Mouse (Mus musculus) heart, adult 2 months (tissue): ENCODE results near the gene Gfap. TPM values are rescaled to one million over a fixed set of nuclear protein-coding genes. Genes with fewer than 3 reads are reported as not detected.

Experiments
- DNase-seq, 2 experiments: peaks; one replicate each; pipeline ENCODE4 v3.0.0; 2021
- H3K27ac ChIP-seq: fragments of 200-600 bp; 2 replicates; pipeline ENCODE4 v1.8.1; 2022
- H3K27me3 ChIP-seq: fragments of 200-500 bp; 2 replicates; pipeline ENCODE4 v1.6.1; 2012; ENCODE audit warnings: mild to moderate bottlenecking, low read length, inconsistent platforms, mixed read lengths; ENCODE audit not compliant: control insufficient read depth, insufficient read depth
- H3K36me3 ChIP-seq: fragments of 200-500 bp; 2 replicates; pipeline ENCODE4 v1.6.1; 2012; ENCODE audit warnings: low read length, inconsistent platforms; ENCODE audit not compliant: control insufficient read depth, insufficient read depth
- H3K4me1 ChIP-seq: fragments of 200-500 bp; 2 replicates; pipeline ENCODE4 v1.6.1; 2011; ENCODE audit warnings: low read length; ENCODE audit not compliant: control insufficient read depth, insufficient read depth
- H3K4me3 ChIP-seq: fragments of 200-600 bp; 2 replicates; pipeline ENCODE4 v1.8.1; 2022
- H3K79me2 ChIP-seq: fragments of 200-500 bp; replicated peaks from 2 replicates; pipeline ENCODE4 v1.6.1; 2012; ENCODE audit warnings: mild to moderate bottlenecking, inconsistent platforms, low read length, moderate library complexity, mixed read lengths; ENCODE audit not compliant: control insufficient read depth, insufficient read depth
- H3K9ac ChIP-seq: fragments of 200-500 bp; 2 replicates; pipeline ENCODE4 v1.6.1; 2012; ENCODE audit warnings: low read depth, mild to moderate bottlenecking, control low read depth, inconsistent platforms, low read length, mixed read lengths
- CTCF ChIP-seq: fragments of 200-600 bp; IDR thresholded peaks from 2 replicates; pipeline ENCODE4 v1.8.1; 2022; ENCODE audit warnings: antibody characterized with exemption, mild to moderate bottlenecking, moderate library complexity
- EP300 ChIP-seq: fragments of 200-500 bp; IDR thresholded peaks from 2 replicates; pipeline ENCODE4 v1.6.1; 2011; ENCODE audit warnings: low read depth, low read length, control low read depth; ENCODE audit not compliant: insufficient read depth
- POLR2A ChIP-seq: fragments of 200-500 bp; IDR thresholded peaks from 2 replicates; pipeline ENCODE4 v1.6.1; 2011; ENCODE audit warnings: mild to moderate bottlenecking, low read depth, low read length, control low read depth; ENCODE audit not compliant: insufficient read depth
- WGBS: fragments of 180-500 bp; shearing (Covaris S2); methylation state at CpG from one replicate; pipeline ENCODE4 v1.1.7; 2018; 5-methylcytosine and 5-hydroxymethylcytosine counted together
- intact Hi-C: fragments of 180-260 bp; cut with DNase I; formaldehyde crosslinking; loops from one replicate; pipeline ENCODE4 v1.15.1; 2025
- polyA plus RNA-seq: library from polyadenylated mRNA; depleted of rRNA; stranded (reverse); fragments of >200 nt; gene quantifications from 2 replicates; pipeline ENCODE4 v1.2.3, GENCODE M21; 2012; rRNA removed
- total RNA-seq, 2 experiments: library from RNA; stranded (reverse); gene quantifications; 2 replicates each; pipeline ENCODE4 v1.2.3; 2021

The Gfap gene
- total and polyA plus RNA-seq, 3 experiments, result 0.08 to 0.30 (median 0.18) TPM

DNA sequence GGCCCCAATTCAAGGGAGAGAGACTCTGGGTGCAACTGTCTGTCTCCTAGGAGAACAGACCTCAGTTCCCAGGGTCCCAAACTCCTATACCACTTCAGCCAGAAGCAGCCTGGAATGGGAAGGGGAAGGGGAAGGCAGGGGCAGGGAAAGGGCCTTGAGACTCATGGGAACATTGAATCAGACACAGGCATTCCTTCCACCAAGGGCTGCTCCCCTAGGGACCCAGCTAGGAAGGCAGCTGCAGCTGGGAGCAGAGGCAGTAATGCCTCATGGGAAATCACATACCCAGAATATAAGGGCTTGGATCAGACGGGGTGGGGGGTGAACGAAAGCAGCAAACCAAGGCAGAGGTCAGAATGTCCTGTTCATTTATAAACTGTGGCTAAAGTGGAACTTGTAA lies 62.6 kb downstream of the Gfap start:
- WGBS, result 77% methylated on average over 2 of the region's 2 CpGs
- no peaks in the 10 kb centered on the region for H3K36me3 ChIP-seq
- no peak overlapping the region for H3K4me3 ChIP-seq
- H3K27ac ChIP-seq, result peak overlapping the region; percentile 64
- TF ChIP-seq POLR2A, result 0 out of 2 replicates have a peak, but pooled peaks have one; percentile 12
- TF ChIP-seq EP300, result 0 out of 2 replicates have a peak, but pooled peaks have one; percentile 44
- peak; percentile 22 for TF ChIP-seq CTCF
- H3K79me2 ChIP-seq, result no peaks in the 10 kb centered on the region
- DNase-seq, result peak; percentile 34 to 57
- intact Hi-C loops, result no loop called here
- no peak overlapping the region for H3K9ac ChIP-seq
- no peaks in the 10 kb centered on the region for H3K4me1 ChIP-seq
- no peaks in the 10 kb centered on the region for H3K27me3 ChIP-seq

DNA sequence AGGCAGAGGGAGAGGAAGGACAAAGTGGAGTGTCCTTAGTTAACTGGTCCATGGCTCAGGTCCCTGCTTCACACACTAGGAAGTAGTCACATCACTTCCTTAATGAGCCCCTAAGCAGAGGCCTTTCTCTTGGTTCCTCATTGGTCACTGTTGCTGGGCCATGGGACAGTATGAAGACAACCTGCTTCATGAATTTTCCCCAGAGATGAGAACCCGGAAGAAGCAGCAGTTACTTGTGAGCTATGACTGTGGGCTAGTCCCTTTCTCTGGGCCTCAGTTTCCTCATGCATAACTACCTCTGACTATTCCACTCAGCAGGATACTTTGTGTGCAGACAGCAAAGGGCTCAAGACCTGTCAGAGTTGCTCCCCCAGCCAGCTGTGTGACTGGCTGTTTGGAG lies 63.3 kb downstream of the Gfap start:
- no peak for DNase-seq
- Histone ChIP-seq H3K9ac (peak overlapping the region; percentile 7; the same call in 1 of the 2 replicates), H3K27ac (peak overlapping the region; percentile 64), H3K36me3 (no peaks in the 10 kb centered on the region), H3K4me3 (no peak overlapping the region), H3K79me2 (no peaks in the 10 kb centered on the region), H3K27me3 (no peaks in the 10 kb centered on the region), H3K4me1 (no peaks in the 10 kb centered on the region)
- 88% methylated on average over 1 of the region's 1 CpGs for WGBS
- TF ChIP-seq EP300 (no peak), CTCF (no peak), POLR2A (no peak)
- intact Hi-C loops, result no loop called here

Other genes with a start within 250 kb of the Gfap start
- not detected for gene Meioc, start 237.2 kb downstream of the Gfap start, total RNA-seq
- gene Meioc, start 237.2 kb downstream of the Gfap start, polyA plus RNA-seq, result 0.09 TPM in 1 of 2 replicates, not detected in the other
- gene Ccdc43, start 203.1 kb downstream of the Gfap start, total RNA-seq, result 10 to 100 TPM; 21.0 to 22.8 TPM
- gene Ccdc43, start 203.1 kb downstream of the Gfap start, polyA plus RNA-seq, result 6.8 and 12.2 TPM in 2 replicates
- 1 to 10 TPM; 3.4 to 4.9 TPM for gene Adam11, start 139.5 kb downstream of the Gfap start, total RNA-seq
- gene Adam11, start 139.5 kb downstream of the Gfap start, polyA plus RNA-seq, result 10.1 and 12.5 TPM in 2 replicates
- 10 to 100 TPM; 19.4 to 23.4 TPM for gene Gjc1, start 81.2 kb downstream of the Gfap start, total RNA-seq
- 12.9 and 26.4 TPM in 2 replicates for gene Gjc1, start 81.2 kb downstream of the Gfap start, polyA plus RNA-seq
- gene Higd1b, start 65.1 kb downstream of the Gfap start, total RNA-seq, result 10 to 100 TPM; 11.0 to 12.2 TPM
- gene Higd1b, start 65.1 kb downstream of the Gfap start, polyA plus RNA-seq, result 15.2 and 21.6 TPM in 2 replicates
- 10 to 100 TPM; 36.0 to 37.4 TPM for gene Eftud2, start 19.9 kb downstream of the Gfap start, total RNA-seq
- 44.9 and 62.6 TPM in 2 replicates for gene Eftud2, start 19.9 kb downstream of the Gfap start, polyA plus RNA-seq
- not detected for gene Ccdc103, start 19.7 kb downstream of the Gfap start, total RNA-seq
- gene Ccdc103, start 19.7 kb downstream of the Gfap start, polyA plus RNA-seq, result 0.18 and 0.20 TPM in 2 replicates
- gene Fam187a, start 15.7 kb downstream of the Gfap start, total RNA-seq, result not detected
- gene Fam187a, start 15.7 kb downstream of the Gfap start, polyA plus RNA-seq, result not detected in 2 replicates
- gene Kif18b, start 24.2 kb upstream of the Gfap start, total RNA-seq, result under 1 TPM; 0.10 to 0.32 TPM
- 0.18 and 0.32 TPM in 2 replicates for gene Kif18b, start 24.2 kb upstream of the Gfap start, polyA plus RNA-seq
- gene C1ql1, start 45.8 kb upstream of the Gfap start, total RNA-seq, result not detected
- gene C1ql1, start 45.8 kb upstream of the Gfap start, polyA plus RNA-seq, result 0.10 TPM in 1 of 2 replicates, not detected in the other
- 10 to 100 TPM; 60.5 to 67.2 TPM for gene Nmt1, start 127.3 kb upstream of the Gfap start, total RNA-seq
- gene Nmt1, start 127.3 kb upstream of the Gfap start, polyA plus RNA-seq, result 37.1 and 55.3 TPM in 2 replicates
- 10 to 100 TPM; 69.3 to 75.0 TPM for gene Dcakd, start 127.4 kb upstream of the Gfap start, total RNA-seq
- 122 and 139 TPM in 2 replicates for gene Dcakd, start 127.4 kb upstream of the Gfap start, polyA plus RNA-seq
- 10 to 100 TPM; 13.7 to 14.0 TPM for gene Plcd3, start 200.7 kb upstream of the Gfap start, total RNA-seq
- 20.6 and 22.3 TPM in 2 replicates for gene Plcd3, start 200.7 kb upstream of the Gfap start, polyA plus RNA-seq
- gene Acbd4, start 200.8 kb upstream of the Gfap start, total RNA-seq, result 10 to 100 TPM; 27.8 to 38.1 TPM
- gene Acbd4, start 200.8 kb upstream of the Gfap start, polyA plus RNA-seq, result 27.5 and 27.8 TPM in 2 replicates
- 10 to 100 TPM; 18.2 to 19.3 TPM for gene Hexim1, start 215.3 kb upstream of the Gfap start, total RNA-seq
- gene Hexim1, start 215.3 kb upstream of the Gfap start, polyA plus RNA-seq, result 7.8 and 9.0 TPM in 2 replicates
- 1 to 10 TPM; 1.3 to 1.9 TPM for gene Hexim2, start 231.5 kb upstream of the Gfap start, total RNA-seq
- 2.6 and 2.9 TPM in 2 replicates for gene Hexim2, start 231.5 kb upstream of the Gfap start, polyA plus RNA-seq